Mouse (Mus musculus): ENCODE measurements around the gene Wfikkn1. TPM values are rescaled to one million over a fixed set of nuclear protein-coding genes. Genes with fewer than 3 reads are reported as not detected.

The Wfikkn1 gene
- 0.65 and 1.00 TPM in 2 replicates for polyA plus RNA-seq (2015; fragmentation: Nextera tagmentation; extraction: Ambion mirVana)

DNA sequence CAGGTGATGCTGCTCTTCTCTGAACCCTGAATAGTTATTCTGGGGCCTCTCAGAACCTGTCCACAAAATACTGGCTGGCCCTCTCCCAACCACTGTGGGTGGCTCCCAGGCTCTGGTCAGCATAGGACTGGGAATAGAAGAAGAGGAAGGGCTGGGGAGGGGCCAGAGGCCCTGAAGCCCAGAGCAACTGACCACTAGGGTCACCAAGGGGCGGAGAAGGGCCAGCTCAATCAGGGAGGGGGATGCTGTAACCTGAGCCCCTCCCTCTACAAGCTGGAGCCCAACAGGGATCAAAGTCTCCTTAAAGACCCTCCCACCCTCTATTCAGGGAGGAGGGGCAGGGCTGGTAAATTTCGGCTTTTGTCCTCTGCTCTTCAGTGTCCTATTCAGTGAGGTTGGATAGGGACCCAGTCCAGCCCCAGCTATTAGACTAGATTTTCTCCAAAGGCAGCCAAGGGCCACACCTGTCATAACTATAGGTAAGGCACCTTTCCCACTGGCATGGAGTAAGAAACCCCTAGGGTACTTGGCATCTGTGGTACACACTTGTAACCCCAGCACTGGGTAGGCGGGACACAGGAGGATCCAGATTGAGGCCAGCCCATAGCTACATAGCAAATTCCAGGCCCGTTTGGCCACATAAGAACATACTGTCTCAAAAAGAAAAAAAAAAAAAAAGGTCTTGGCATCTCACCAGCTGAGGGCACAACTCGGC is at the start of gene Wfikkn1:
Gene Wfikkn1 (minus strand): TSS at position 663 of the 715 bp plus-strand sequence.
- Histone ChIP-seq H3K27ac (peak within 1 kb of the TSS; percentile 45), H3K4me2 (no peak within 1 kb of the TSS), H3K4me3 (replicated peaks) (no peak within 1 kb of the TSS), H3K36me3 (peaks cover 40% of the 10 kb centered on the region), H3K9ac (no peak within 1 kb of the TSS; the same call in 1 of the 2 replicates), H3K4me1 (replicated peaks) (peaks cover 65% of the 10 kb centered on the region), H3K27me3 (no peaks in the 10 kb centered on the region), H3K9me3 (replicated peaks) (no peaks in the 10 kb centered on the region)
- 65% methylated on average over 5 of the region's 5 CpGs for WGBS (ENCODE audit: insufficient replicate concordance)
- DNase-seq (no peak), ATAC-seq (ENCODE audit: low read depth) (peak; percentile 37)

DNA sequence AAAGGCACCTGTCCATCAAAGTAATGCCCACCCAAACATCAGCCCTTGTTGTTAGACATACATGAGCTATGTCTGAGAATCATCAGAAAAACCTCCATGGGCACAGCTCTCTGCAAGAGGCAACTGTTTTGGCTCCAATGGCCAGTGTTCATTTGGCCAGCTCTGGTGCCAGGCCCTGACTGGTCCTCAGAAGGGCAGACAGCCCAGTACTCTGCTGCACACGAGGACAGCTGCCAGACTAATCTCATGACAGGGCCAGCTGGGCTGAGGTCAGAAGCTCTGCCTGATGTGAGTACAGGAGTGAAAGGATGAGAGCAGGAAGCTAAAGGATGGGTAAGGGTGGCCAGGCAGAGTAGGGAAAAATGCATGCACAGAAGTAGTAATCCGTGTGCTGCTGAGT is 44.7 kb upstream of the Wfikkn1 start:
- H3K36me3 ChIP-seq, result peaks cover 64% of the 10 kb centered on the region
- no peak overlapping the region for H3K9ac ChIP-seq
- H3K9me3 ChIP-seq (replicated peaks), result no peaks in the 10 kb centered on the region
- 65% methylated on average over 2 of the region's 2 CpGs for WGBS (ENCODE audit: insufficient replicate concordance)
- no peaks in the 10 kb centered on the region for H3K27me3 ChIP-seq
- no peak for ATAC-seq (ENCODE audit: low read depth)
- H3K4me2 ChIP-seq, result no peak overlapping the region
- peaks cover 18% of the 10 kb centered on the region for H3K4me1 ChIP-seq (replicated peaks)
- H3K4me3 ChIP-seq (replicated peaks), result no peak overlapping the region
- peak overlapping the region; percentile 41 for H3K27ac ChIP-seq
- no peak for DNase-seq

DNA sequence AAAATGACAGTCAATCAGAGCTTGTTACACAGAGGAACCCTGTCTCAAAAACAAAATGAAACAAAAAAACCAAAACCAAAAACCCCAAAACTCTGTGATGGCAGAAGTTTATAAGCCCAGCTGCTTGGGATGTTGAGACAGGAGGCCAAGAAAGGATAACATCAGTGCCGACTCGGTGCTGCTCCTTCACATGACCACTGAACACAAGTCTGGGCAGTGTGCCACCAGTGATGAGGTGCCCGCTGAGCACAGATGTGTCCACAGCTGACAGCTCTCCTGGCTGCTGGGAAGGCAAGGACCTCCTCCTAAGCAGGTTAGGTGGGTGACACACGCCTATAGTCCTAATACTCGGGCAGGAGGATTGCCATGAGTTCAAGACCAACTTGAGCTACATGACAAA is 41.5 kb upstream of the Wfikkn1 start:
- H3K9me3 ChIP-seq (replicated peaks), result no peaks in the 10 kb centered on the region
- DNase-seq, result no peak
- 0 out of 2 replicates have a peak overlapping the region, but pooled peaks have one; percentile 87 for H3K4me2 ChIP-seq
- ATAC-seq (ENCODE audit: low read depth), result no peak
- no peaks in the 10 kb centered on the region for H3K27me3 ChIP-seq
- 0 out of 2 replicates have a peak overlapping the region, but pooled peaks have one; percentile 47 for H3K27ac ChIP-seq
- H3K9ac ChIP-seq, result no peak overlapping the region
- 69% methylated on average over 5 of the region's 5 CpGs for WGBS (ENCODE audit: insufficient replicate concordance)
- peaks cover 33% of the 10 kb centered on the region for H3K4me1 ChIP-seq (replicated peaks)
- H3K4me3 ChIP-seq (replicated peaks), result no peak overlapping the region
- H3K36me3 ChIP-seq, result peaks cover 33% of the 10 kb centered on the region

DNA sequence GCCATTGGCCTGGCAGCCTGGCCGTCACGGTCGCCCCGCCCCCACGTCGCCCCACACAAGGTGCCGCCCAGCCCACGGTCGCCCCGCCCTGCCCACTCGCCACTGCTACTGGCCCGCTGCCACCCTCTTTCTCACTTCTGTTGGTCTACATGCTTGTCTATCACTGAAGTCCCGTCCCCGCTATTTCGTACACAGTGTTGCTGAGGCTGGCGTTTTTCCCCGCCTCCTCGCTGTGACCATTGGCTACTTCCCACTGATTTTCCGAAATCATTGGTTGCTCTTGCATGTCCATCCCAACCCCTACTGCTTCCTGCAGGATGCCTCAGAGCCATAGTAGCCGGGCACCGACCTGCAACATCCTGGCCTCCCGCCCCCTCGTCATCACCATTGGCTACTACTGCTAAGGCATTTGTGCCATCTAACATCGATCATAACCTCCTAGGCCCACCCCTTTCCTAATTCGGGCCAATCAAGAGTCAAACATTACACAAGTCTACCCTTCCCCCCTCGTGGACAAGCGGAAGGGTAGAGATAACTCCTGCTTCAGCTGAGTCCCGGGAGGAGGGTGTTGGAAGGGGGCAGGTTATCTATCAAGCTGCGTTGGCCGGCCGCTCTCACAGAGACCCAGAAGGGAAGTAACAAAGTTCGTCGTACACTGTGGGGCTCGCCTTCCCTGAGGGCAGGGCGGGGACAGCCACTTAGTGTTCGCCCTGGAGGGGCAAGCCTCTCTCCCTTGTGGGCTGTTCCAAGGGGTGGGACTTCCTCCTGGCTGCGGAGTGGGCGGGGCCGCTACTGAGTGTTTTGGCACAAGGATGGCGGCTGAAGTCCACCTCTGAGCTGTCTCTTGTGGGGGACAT is 39.4 kb upstream of the Wfikkn1 start:
- H3K27me3 ChIP-seq, result no peaks in the 10 kb centered on the region
- peak overlapping the region; percentile 75 for H3K9ac ChIP-seq
- H3K4me2 ChIP-seq, result peak overlapping the region; percentile 99
- H3K27ac ChIP-seq, result peak overlapping the region; percentile 91
- WGBS (ENCODE audit: insufficient replicate concordance), result under 1% methylated on average over 40 of the region's 40 CpGs
- peaks cover 44% of the 10 kb centered on the region for H3K4me1 ChIP-seq (replicated peaks)
- peak overlapping the region; percentile 89 for H3K4me3 ChIP-seq (replicated peaks)
- ATAC-seq (ENCODE audit: low read depth) (peak; percentile 92), DNase-seq (peak; percentile 99)
- peaks cover 12% of the 10 kb centered on the region for H3K36me3 ChIP-seq
- H3K9me3 ChIP-seq (replicated peaks), result no peaks in the 10 kb centered on the region

DNA sequence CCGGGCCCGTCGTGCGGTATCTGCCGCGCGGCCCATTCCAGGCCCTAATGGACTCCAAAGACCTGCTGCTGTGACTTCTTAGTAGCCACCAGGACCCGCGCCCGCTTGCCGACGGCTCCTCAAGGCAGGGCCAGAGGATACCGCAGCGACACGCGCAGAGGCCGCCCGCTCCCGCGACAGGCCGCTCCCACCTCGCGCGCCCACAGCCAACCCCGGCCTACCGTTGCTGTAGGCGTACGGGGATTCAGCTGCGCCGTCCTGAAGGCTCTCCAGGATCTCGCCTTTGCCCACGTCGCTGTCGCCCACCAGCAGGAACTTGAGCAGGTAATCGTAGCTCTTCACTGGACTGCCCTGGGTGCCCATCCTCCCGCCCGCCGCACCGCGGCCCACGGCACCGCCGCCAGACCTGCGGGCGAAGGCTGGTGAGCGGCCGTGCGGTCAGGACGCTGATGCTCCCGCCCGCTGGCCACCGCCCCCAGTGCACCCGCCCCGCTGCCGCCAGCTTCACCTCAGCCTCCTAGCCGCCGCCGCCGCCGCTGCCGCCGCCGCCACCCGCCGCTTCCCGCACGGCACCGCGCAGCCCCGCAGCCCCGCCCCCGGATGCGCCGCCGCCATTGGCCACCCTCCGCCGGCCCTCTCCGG is 38.6 kb upstream of the Wfikkn1 start, which contains the start of gene Rab40c:
Gene Rab40c (minus strand): TSS at position 584 of the 642 bp plus-strand sequence.
- Histone ChIP-seq H3K27ac (peak within 1 kb of the TSS; percentile 91), H3K4me2 (peak within 1 kb of the TSS; percentile 99), H3K9me3 (replicated peaks) (no peaks in the 10 kb centered on the region), H3K27me3 (no peaks in the 10 kb centered on the region), H3K4me1 (replicated peaks) (peaks cover 52% of the 10 kb centered on the region), H3K9ac (peak within 1 kb of the TSS; percentile 90), H3K4me3 (replicated peaks) (peak within 1 kb of the TSS; percentile 89), H3K36me3 (peaks cover 4% of the 10 kb centered on the region)
- under 1% methylated on average over 76 of the region's 78 CpGs for WGBS (ENCODE audit: insufficient replicate concordance)
- DNase-seq (peak; percentile 57), ATAC-seq (ENCODE audit: low read depth) (no peak)

DNA sequence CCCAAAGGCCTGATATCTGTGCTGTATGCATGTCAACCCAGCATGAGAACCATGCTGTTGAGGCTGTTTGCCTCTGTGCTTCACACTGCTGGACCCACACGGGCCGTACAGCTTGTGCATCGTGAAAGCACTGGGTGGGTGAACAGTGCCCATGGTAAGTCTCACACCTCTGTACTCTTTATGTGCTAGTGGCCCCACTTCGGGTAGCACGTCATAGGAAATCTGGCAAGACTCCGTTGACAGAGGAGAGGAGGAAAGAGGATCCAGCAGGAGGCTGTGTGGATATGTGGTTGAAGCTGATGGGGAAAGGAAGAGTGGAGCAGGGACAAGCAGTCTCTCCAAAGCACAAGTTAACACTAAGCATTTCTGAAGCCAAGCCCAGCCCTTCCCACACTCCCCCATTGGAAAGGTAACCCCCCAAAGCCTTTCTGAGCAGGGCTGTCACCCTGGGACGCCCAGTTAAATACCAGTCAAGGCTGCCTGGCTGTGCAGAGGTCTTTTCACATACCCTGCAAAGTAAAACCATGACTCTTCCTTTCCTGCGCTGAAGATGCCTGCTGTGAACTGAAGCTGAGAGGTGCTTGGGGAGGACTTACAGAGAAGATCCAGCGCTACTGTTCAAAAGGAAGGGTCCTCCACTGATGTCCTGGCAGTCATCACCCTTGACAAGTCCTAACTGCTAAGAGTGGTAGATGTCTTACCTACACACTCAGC is 37.5 kb upstream of the Wfikkn1 start:
- peak overlapping the region; percentile 99 for H3K4me2 ChIP-seq
- H3K36me3 ChIP-seq, result no peaks in the 10 kb centered on the region; the same call in 1 of the 2 replicates
- peak overlapping the region; percentile 89 for H3K4me3 ChIP-seq (replicated peaks)
- 77% methylated on average over 9 of the region's 9 CpGs for WGBS (ENCODE audit: insufficient replicate concordance)
- H3K4me1 ChIP-seq (replicated peaks), result peaks cover 63% of the 10 kb centered on the region
- ATAC-seq (ENCODE audit: low read depth) (no peak), DNase-seq (no peak)
- no peaks in the 10 kb centered on the region for H3K9me3 ChIP-seq (replicated peaks)
- H3K27ac ChIP-seq, result no peak overlapping the region
- H3K27me3 ChIP-seq, result no peaks in the 10 kb centered on the region
- H3K9ac ChIP-seq, result peak overlapping the region; percentile 90

DNA sequence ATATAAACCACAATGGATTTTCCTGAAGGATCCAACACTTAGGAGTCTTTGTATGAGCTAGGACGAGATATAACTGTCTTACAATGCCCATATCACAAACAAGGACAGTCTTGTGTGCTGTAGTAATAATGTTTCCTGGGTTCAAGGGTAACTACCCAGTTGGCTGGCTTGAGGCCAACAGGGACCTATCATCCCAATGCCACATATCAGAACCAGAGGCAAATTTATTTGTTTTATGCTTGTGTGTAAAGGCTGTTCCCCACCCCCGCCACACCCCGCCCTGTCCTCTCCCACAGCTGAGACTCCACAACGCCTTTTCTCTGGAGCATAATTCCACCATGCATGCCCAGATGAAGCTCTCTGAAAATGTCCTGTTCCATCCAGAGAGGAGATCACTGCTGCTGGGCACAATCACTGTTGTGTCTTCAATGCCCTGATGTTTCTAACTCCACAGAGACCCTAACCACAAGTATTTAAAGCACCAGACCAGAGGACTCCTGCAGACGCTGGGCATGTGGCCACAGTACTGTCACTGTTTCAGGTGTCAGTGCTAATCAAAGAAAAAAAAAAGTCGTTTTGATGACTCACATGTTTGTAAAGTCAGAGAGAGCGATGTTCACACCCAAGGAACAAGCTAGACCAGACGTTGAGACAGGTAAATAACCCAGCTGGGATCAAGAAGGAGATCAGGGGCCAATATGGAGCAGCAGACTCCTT is 36.4 kb upstream of the Wfikkn1 start:
- H3K4me2 ChIP-seq, result no peak overlapping the region
- H3K9me3 ChIP-seq (replicated peaks), result no peaks in the 10 kb centered on the region
- ATAC-seq (ENCODE audit: low read depth), result no peak
- no peak overlapping the region for H3K9ac ChIP-seq
- WGBS (ENCODE audit: insufficient replicate concordance), result 59% methylated on average over 8 of the region's 8 CpGs
- no peak overlapping the region for H3K4me3 ChIP-seq (replicated peaks)
- H3K27me3 ChIP-seq, result no peaks in the 10 kb centered on the region
- H3K4me1 ChIP-seq (replicated peaks), result peaks cover 68% of the 10 kb centered on the region
- no peaks in the 10 kb centered on the region; the same call in 1 of the 2 replicates for H3K36me3 ChIP-seq
- DNase-seq, result no peak
- no peak overlapping the region for H3K27ac ChIP-seq

DNA sequence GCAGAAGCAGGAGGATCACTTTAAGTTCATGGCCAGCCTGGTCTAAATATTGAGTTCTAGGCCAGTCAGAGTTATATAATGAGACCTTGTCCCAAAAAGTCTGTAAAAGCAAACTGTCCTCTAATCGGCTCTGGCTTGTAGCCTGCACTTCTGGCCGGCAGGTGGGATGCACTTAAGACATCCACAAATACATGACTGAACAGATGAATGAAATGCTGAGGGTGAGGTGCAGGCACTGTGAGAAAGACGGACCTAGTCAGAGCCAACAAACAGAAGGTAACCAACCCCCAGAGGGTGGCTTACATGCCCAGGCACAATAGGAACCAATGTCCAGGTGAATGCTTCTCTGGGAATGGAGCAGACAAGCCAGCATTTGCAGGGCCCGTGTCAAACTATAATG is 33.6 kb upstream of the Wfikkn1 start:
- Histone ChIP-seq H3K36me3 (no peaks in the 10 kb centered on the region; the same call in 1 of the 2 replicates), H3K4me2 (no peak overlapping the region)
- WGBS (ENCODE audit: insufficient replicate concordance), result 48% methylated on average over 4 of the region's 4 CpGs

DNA sequence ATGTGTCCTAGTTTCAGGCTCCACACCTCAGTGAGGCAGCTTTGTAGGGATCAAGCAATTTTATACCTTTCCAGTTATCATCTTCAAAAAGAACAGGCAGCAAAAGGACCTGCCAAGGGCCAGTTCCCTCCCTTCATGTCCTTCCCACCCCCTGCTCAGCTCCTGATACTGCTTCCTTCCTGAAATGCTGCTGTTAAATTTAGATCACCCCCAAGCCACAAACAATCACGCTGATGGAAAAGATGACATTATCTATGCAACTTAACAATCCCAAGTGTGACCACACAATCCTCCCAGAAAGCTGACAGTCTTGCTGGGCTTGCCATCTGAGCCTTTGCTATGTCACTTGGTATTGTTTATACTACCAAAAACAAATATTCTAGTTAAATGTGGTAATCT is 33.2 kb upstream of the Wfikkn1 start:
- Histone ChIP-seq H3K4me2 (no peak overlapping the region), H3K4me1 (replicated peaks) (peaks cover 58% of the 10 kb centered on the region), H3K9me3 (replicated peaks) (no peaks in the 10 kb centered on the region), H3K27ac (0 out of 2 replicates have a peak overlapping the region, but pooled peaks have one; percentile 15), H3K4me3 (replicated peaks) (no peak overlapping the region), H3K36me3 (no peaks in the 10 kb centered on the region; the same call in 1 of the 2 replicates), H3K9ac (no peak overlapping the region), H3K27me3 (no peaks in the 10 kb centered on the region)
- DNase-seq (no peak), ATAC-seq (ENCODE audit: low read depth) (no peak)
- 10% methylated on average over 1 of the region's 1 CpGs for WGBS (ENCODE audit: insufficient replicate concordance)

More for the DNA sequence above, 33.6 kb upstream of the Wfikkn1 start:
- H3K27me3 ChIP-seq, result no peaks in the 10 kb centered on the region
- ATAC-seq (ENCODE audit: low read depth) (no peak), DNase-seq (no peak)
- H3K4me3 ChIP-seq (replicated peaks), result no peak overlapping the region
- H3K9ac ChIP-seq, result no peak overlapping the region
- no peaks in the 10 kb centered on the region for H3K9me3 ChIP-seq (replicated peaks)
- 0 out of 2 replicates have a peak overlapping the region, but pooled peaks have one; percentile 15 for H3K27ac ChIP-seq
- H3K4me1 ChIP-seq (replicated peaks), result peaks cover 60% of the 10 kb centered on the region

Measured in liver, embryonic 13.5 days (tissue).